Mouse (Mus musculus) 3134 (cell line): ENCODE measurements around the gene Klhdc3.

Experiments
- DNase-seq: peaks from one replicate; pipeline ENCODE4 v3.0.0-alpha.2; 2011; ENCODE audit warnings: low spot score; ENCODE audit not compliant: insufficient read length; ENCODE audit errors: extremely low read depth

The Klhdc3 gene

GRCm38 (mm10) chr17:46662730-46663129 lies 18.0 kb downstream of the Klhdc3 start:
- no peak for DNase-seq

- DNase-seq, result no peak
Measured at GRCm38 (mm10) chr17:46661981-46662380, 18.7 kb downstream of the Klhdc3 start.

- no peak for DNase-seq
Measured at GRCm38 (mm10) chr17:46661351-46661750, 19.4 kb downstream of the Klhdc3 start.

GRCm38 (mm10) chr17:46656054-46656453 lies 24.7 kb downstream of the Klhdc3 start:
- DNase-seq, result no peak

- no peak for DNase-seq
Measured at GRCm38 (mm10) chr17:46651755-46652547, 28.8 kb downstream of the Klhdc3 start.

- DNase-seq, result no peak
Measured at GRCm38 (mm10) chr17:46651292-46651691, 29.4 kb downstream of the Klhdc3 start.

- peak; percentile 80 for DNase-seq
Measured at GRCm38 (mm10) chr17:46650232-46651031, 30.3 kb downstream of the Klhdc3 start, which contains the start of gene Cul7. Gene Cul7, plus strand, starts transcription at chr17:46650337.

GRCm38 (mm10) chr17:46649811-46650210 lies 30.9 kb downstream of the Klhdc3 start:
- no peak for DNase-seq

GRCm38 (mm10) chr17:46648436-46648835 lies 32.3 kb downstream of the Klhdc3 start:
- DNase-seq, result no peak

- DNase-seq, result no peak
Measured at GRCm38 (mm10) chr17:46647279-46647678, 33.4 kb downstream of the Klhdc3 start.

GRCm38 (mm10) chr17:46646322-46646662 lies 34.4 kb downstream of the Klhdc3 start:
- no peak for DNase-seq

- DNase-seq, result peak; percentile 100
Measured at GRCm38 (mm10) chr17:46645561-46646321, 35.0 kb downstream of the Klhdc3 start, which contains the start of the genes Klc4 and Mrpl2. Gene Klc4, minus strand, starts transcription at chr17:46646022. Gene Mrpl2, plus strand, starts transcription at chr17:46646229.

GRCm38 (mm10) chr17:46644916-46645475 lies 35.7 kb downstream of the Klhdc3 start:
- peak; percentile 62 for DNase-seq

- no peak for DNase-seq
Measured at GRCm38 (mm10) chr17:46644152-46644805, 36.4 kb downstream of the Klhdc3 start.

GRCm38 (mm10) chr17:46642060-46642459 lies 38.7 kb downstream of the Klhdc3 start:
- DNase-seq, result no peak

- DNase-seq, result no peak
Measured at GRCm38 (mm10) chr17:46639929-46640328, 40.8 kb downstream of the Klhdc3 start.

GRCm38 (mm10) chr17:46636831-46637523 lies 43.7 kb downstream of the Klhdc3 start:
- DNase-seq, result peak; percentile 42

GRCm38 (mm10) chr17:46629685-46630441 lies 50.9 kb downstream of the Klhdc3 start:
- peak; percentile 57 for DNase-seq
